Mouse (Mus musculus): ENCODE results near the gene Rab9b. TPM values are rescaled to one million over a fixed set of nuclear protein-coding genes. Genes with fewer than 3 reads are reported as not detected.

Rab9b gene
- polyA plus RNA-seq (2015; fragmentation: Nextera tagmentation; extraction: Ambion mirVana): 23.1 and 24.4 TPM in 2 replicates

DNA sequence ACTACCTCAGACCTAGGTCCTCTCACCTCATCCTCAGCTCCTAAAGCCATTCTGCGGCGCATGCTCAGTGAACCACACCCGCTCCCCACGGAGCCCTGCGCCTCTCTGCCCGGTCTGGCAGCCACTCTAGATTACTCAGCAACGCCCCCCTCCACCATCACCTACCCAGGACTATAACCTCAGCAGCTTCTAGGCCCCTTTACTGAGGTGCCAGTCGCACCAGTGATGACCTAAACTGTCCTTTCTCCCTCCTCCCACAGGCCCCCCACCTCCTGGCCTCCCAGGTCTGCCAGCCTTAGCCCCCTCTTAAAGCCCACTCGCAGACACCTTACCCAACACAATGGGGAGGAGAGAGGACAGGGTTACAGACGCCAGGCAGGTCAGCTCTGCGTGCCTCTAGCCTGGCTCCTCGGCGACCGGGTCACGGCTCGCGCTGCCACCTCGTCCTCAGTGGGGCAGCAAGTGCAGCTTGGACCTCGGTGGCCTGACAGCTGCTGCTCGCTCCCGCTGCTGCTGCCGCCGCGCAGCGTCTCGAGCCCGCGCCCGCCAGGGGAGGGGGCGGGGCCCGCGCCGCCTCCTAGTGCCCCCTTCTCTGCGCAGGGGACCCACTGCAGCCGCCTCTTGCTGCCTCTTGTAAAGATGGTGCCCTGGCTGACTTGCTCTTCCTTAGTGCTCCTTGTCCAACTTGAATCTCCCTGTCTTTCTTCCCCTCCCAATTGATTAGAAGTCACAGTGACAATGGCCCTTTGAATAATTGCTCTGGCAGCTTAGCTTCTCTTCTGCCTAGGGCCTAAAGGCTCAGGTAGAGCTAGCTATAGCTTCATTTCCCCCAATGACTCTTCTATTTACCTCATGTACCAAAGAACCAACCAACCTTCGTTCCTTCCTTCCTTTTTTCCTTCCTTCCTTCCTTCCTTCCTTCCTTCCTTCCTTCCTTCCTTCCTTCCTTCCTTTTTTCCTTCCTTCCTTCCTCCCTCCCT, at the start of gene Rab9b:
Gene Rab9b (minus strand): TSS at position 695 of the 980 bp plus-strand sequence.
- Histone ChIP-seq H3K27ac (peak within 1 kb of the TSS; percentile 86), H3K27me3 (replicated peaks) (no peaks in the 10 kb centered on the region), H3K4me3 (peak within 1 kb of the TSS; percentile 59), H3K9me3 (no peaks in the 10 kb centered on the region), H3K36me3 (replicated peaks) (no peaks in the 10 kb centered on the region), H3K9ac (peak within 1 kb of the TSS; percentile 69), H3K4me1 (no peaks in the 10 kb centered on the region), H3K4me2 (peak within 1 kb of the TSS; percentile 46)
- ATAC-seq (replicated peaks): peak; percentile 97
- 24% methylated on average over 28 of the region's 36 CpGs for WGBS

DNA sequence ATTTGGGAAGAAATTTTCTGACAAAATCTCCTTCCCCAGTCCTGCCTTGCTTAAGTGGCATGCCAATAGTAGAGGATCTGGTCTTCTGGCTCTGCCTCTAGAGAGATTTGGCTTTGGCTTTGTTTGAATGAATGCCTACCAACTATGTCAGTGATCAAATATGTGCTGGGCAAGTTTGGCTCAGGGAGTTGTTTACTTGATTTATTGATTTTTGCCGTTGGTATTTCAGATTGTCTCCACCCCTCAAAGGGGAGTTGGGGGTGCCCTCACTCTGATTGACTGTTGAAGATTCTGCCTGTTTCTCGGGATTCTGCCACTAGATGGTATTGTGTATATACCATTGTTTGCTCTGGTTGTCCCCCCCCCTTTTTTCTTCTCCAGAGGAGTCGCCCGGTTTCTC, 35.8 kb upstream of the Rab9b start:
- no peaks in the 10 kb centered on the region for H3K36me3 ChIP-seq (replicated peaks)
- 62% methylated on average over 4 of the region's 4 CpGs for WGBS
- H3K27me3 ChIP-seq (replicated peaks): no peaks in the 10 kb centered on the region
- H3K9me3 ChIP-seq: no peaks in the 10 kb centered on the region
- ATAC-seq (replicated peaks): no peak
- no peak overlapping the region for H3K9ac ChIP-seq
- no peak overlapping the region for H3K27ac ChIP-seq
- no peaks in the 10 kb centered on the region for H3K4me1 ChIP-seq
- H3K4me2 ChIP-seq: no peak overlapping the region
- no peak overlapping the region for H3K4me3 ChIP-seq

DNA sequence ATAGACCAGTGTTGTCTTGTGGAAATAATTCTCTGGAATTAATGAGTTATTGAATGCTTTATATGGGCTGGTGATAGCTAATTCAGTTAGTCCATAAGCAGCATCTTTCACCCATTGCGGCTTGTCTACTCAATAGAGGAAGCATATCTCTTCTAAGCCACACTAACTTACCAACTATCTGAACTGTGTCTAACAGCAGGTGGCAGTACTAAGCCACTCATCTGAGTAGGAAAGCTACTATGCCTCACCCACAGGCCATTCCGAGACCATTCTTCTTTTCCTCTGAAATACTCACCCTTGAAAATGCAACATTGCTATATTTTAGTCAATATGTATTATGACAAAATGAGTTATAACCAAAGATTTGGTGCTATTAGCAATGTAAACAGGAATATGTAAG, 27.2 kb upstream of the Rab9b start:
- Histone ChIP-seq H3K4me2 (no peak overlapping the region), H3K4me3 (no peak overlapping the region), H3K36me3 (replicated peaks) (no peaks in the 10 kb centered on the region), H3K27ac (no peak overlapping the region), H3K9me3 (no peaks in the 10 kb centered on the region), H3K4me1 (no peaks in the 10 kb centered on the region), H3K9ac (no peak overlapping the region), H3K27me3 (replicated peaks) (no peaks in the 10 kb centered on the region)
- WGBS: 70% methylated on average over 2 of the region's 2 CpGs
- ATAC-seq (replicated peaks): no peak

DNA sequence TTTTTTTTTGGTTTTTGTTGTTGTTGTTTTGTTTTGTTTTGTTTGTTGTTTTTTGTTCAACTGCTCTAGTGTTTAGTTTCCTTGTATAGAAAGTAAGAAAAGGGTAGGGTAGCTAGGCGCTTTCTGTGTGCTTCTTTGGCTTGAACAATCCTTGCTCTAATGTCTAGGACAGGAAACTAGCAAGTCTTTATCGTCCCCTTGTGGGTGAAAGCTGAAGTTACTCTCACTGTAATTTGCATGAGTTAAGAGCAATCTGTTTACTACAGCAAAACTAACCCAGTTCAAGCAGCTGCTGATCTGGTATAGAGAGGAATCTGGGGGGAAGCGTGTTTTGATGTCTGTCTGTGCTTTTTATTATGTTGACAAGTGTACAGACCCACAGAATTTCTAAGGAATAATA, 18.3 kb downstream of the Rab9b start:
- Histone ChIP-seq H3K4me1 (no peaks in the 10 kb centered on the region), H3K27me3 (replicated peaks) (no peaks in the 10 kb centered on the region), H3K4me3 (no peak overlapping the region), H3K27ac (no peak overlapping the region), H3K9ac (no peak overlapping the region), H3K9me3 (no peaks in the 10 kb centered on the region), H3K36me3 (replicated peaks) (no peaks in the 10 kb centered on the region), H3K4me2 (no peak overlapping the region)
- WGBS: 42% methylated on average over 3 of the region's 3 CpGs
- no peak for ATAC-seq (replicated peaks)

DNA sequence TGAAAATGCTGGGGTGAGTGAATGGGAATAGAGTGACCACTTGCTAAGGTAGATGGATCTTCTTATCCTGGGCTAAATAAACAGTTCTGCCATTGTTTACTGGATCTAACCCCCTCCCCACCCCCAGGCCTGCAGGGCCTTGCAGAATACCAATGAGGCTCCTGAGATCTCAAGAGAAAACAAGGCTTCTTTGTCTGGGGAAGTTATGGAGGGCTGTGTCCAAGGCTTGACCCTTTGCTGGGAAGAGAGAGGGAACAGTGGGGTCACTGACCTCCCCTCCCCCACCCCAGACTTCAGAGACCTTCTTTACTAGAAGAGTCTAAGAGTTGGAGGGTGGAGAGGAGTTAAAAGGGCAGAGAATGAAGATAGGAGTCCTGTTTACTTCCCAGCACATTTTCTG, 39.9 kb downstream of the Rab9b start:
- ATAC-seq (replicated peaks): no peak
- H3K9me3 ChIP-seq: no peaks in the 10 kb centered on the region
- H3K9ac ChIP-seq: no peak overlapping the region
- no peak overlapping the region for H3K4me2 ChIP-seq
- no peaks in the 10 kb centered on the region for H3K27me3 ChIP-seq (replicated peaks)
- H3K36me3 ChIP-seq (replicated peaks): no peaks in the 10 kb centered on the region
- no peak overlapping the region for H3K27ac ChIP-seq
- no peaks in the 10 kb centered on the region for H3K4me1 ChIP-seq
- no peak overlapping the region for H3K4me3 ChIP-seq

DNA sequence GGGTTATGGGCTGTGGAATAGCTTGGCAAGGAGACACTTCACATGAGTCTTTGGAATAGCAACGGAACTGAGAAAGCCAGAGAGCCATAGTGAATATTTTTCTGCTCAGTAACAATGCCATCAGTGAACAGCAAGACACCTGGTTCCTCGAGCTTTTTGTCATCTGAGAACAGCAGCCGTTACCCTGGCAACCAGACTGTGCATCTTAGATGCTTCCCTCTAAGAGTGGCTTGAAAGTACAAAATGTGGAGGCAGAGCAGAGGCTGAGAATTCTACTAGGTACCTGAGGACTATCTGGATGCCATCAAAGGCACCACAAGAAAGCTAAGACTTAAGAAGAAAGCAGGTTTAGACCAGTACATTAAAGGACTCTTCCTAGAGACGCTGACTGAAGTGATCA, 43.5 kb downstream of the Rab9b start:
- Histone ChIP-seq H3K4me3 (no peak overlapping the region), H3K9me3 (no peaks in the 10 kb centered on the region), H3K4me1 (no peaks in the 10 kb centered on the region), H3K9ac (no peak overlapping the region), H3K27me3 (replicated peaks) (no peaks in the 10 kb centered on the region), H3K27ac (peak overlapping the region; percentile 65), H3K36me3 (replicated peaks) (no peaks in the 10 kb centered on the region), H3K4me2 (peak overlapping the region; percentile 10; the same call in 1 of the 2 replicates)
- peak; percentile 84 for ATAC-seq (replicated peaks)
- 45% methylated on average over 4 of the region's 4 CpGs for WGBS

DNA sequence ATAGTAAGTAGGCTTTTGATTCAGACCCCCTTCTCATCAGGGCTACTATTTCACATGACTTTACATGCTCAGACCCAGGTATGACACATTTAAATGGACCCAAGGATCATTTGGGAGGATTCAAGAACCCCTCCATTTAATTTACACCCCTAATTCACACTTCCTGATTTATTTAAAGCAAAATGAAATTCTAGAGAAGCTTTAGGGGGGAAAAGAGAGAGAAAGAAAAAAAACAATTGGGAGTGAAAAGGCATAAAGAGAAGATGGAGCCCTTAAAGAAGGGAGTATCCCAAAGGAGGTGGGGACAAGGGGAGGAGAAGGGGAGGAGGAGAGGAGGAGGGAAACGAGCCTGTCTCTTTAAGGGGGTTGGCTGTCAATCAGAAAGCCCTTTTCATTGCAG, 46.2 kb downstream of the Rab9b start, which contains the start of gene Plp1:
Gene Plp1 (plus strand): TSS at position 301 of the 400 bp plus-strand sequence.
- H3K27ac ChIP-seq: no peak within 1 kb of the TSS
- 41% methylated on average over 1 of the region's 1 CpGs for WGBS
- no peak within 1 kb of the TSS for H3K4me3 ChIP-seq
- H3K9ac ChIP-seq: no peak within 1 kb of the TSS
- H3K27me3 ChIP-seq (replicated peaks): no peaks in the 10 kb centered on the region
- no peak for ATAC-seq (replicated peaks)
- no peaks in the 10 kb centered on the region for H3K4me1 ChIP-seq
- H3K9me3 ChIP-seq: no peaks in the 10 kb centered on the region
- no peak within 1 kb of the TSS for H3K4me2 ChIP-seq
- H3K36me3 ChIP-seq (replicated peaks): no peaks in the 10 kb centered on the region

DNA sequence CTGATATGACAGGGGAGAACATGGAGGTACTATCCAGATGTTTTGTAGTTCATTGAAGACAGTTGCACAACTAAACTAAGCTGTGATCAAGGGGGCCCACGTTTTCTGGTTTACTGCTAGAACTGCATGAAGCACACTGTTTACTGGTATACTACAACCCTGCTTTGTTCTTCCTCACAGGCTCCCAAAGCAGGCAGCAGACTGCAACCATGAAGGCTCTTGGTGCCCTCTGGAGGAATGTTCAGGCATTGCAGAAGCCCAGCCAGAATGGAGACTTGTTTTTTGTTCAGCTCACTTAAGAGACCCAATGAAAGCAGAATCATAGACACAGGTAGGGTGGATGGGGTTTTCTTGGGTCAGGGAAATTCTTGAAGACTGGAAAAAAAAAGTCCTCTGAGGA, 48.3 kb downstream of the Rab9b start:
- H3K4me1 ChIP-seq: no peaks in the 10 kb centered on the region
- no peaks in the 10 kb centered on the region for H3K9me3 ChIP-seq
- H3K27ac ChIP-seq: peak overlapping the region; percentile 48; the same call in 1 of the 2 replicates
- no peaks in the 10 kb centered on the region for H3K27me3 ChIP-seq (replicated peaks)
- no peak overlapping the region for H3K4me3 ChIP-seq
- H3K9ac ChIP-seq: no peak overlapping the region
- H3K4me2 ChIP-seq: no peak overlapping the region
- 12% methylated on average over 1 of the region's 1 CpGs for WGBS
- H3K36me3 ChIP-seq (replicated peaks): no peaks in the 10 kb centered on the region
- ATAC-seq (replicated peaks): peak; percentile 87

DNA sequence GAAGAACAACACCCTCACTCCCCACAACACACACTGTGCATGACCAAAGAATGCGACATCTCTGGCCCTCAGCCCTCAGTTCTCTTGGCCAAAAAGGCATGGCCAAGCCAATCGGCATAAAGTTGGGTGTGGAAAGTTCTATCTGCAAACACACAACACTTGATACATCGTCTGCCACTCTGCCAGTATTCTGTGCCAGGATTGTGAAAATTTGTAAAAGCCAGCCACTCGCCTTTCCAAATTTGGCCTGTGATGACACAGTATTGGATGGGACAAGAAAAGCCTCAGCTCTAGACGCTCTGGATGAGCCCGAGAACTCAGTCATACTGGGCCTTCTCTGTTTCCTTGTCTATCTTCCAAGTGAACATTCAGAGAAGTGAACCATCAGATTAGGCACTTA, 48.8 kb downstream of the Rab9b start:
- Histone ChIP-seq H3K27me3 (replicated peaks) (no peaks in the 10 kb centered on the region), H3K36me3 (replicated peaks) (no peaks in the 10 kb centered on the region), H3K9ac (no peak overlapping the region), H3K9me3 (no peaks in the 10 kb centered on the region), H3K4me2 (no peak overlapping the region), H3K4me3 (no peak overlapping the region), H3K27ac (0 out of 2 replicates have a peak overlapping the region, but pooled peaks have one; percentile 48), H3K4me1 (no peaks in the 10 kb centered on the region)
- 87% methylated on average over 6 of the region's 6 CpGs for WGBS
- ATAC-seq (replicated peaks): 0 out of 2 replicates have a peak, but pooled peaks have one; percentile 42

Other genes starting within 250 kb of the Rab9b start
- gene Tceal1, start 160.8 kb downstream of the Rab9b start, polyA plus RNA-seq (2015; fragmentation: Nextera tagmentation; extraction: Ambion mirVana): 21.3 and 22.1 TPM in 2 replicates
- gene Morf4l2, start 125.1 kb downstream of the Rab9b start, polyA plus RNA-seq (2015; fragmentation: Nextera tagmentation; extraction: Ambion mirVana): 558 and 567 TPM in 2 replicates
- 0.11 TPM in 1 of 2 replicates, not detected in the other for gene Glra4, start 88.6 kb downstream of the Rab9b start, polyA plus RNA-seq (2015; fragmentation: Nextera tagmentation; extraction: Ambion mirVana)
- gene Plp1, start 46.1 kb downstream of the Rab9b start, polyA plus RNA-seq (2015; fragmentation: Nextera tagmentation; extraction: Ambion mirVana): 10.0 and 11.4 TPM in 2 replicates
- not detected in 2 replicates for gene H2bfm, start 58.6 kb upstream of the Rab9b start, polyA plus RNA-seq (2015; fragmentation: Nextera tagmentation; extraction: Ambion mirVana)
- gene Tmsb15b2, start 106.7 kb upstream of the Rab9b start, polyA plus RNA-seq (2015; fragmentation: Nextera tagmentation; extraction: Ambion mirVana): 70.9 and 74.1 TPM in 2 replicates
- 7.0 and 8.3 TPM in 2 replicates for gene Tmsb15l, start 108.1 kb upstream of the Rab9b start, polyA plus RNA-seq (2015; fragmentation: Nextera tagmentation; extraction: Ambion mirVana)
- gene Tmsb15b1, start 108.1 kb upstream of the Rab9b start, polyA plus RNA-seq (2015; fragmentation: Nextera tagmentation; extraction: Ambion mirVana): 30.8 and 31.9 TPM in 2 replicates
- gene Zcchc18, start 124.4 kb upstream of the Rab9b start, polyA plus RNA-seq (2015; fragmentation: Nextera tagmentation; extraction: Ambion mirVana): 413 and 428 TPM in 2 replicates
- gene Slc25a53, start 169.5 kb upstream of the Rab9b start, polyA plus RNA-seq (2015; fragmentation: Nextera tagmentation; extraction: Ambion mirVana): 14.3 and 15.2 TPM in 2 replicates
- gene Fam199x, start 180.8 kb upstream of the Rab9b start, polyA plus RNA-seq (2015; fragmentation: Nextera tagmentation; extraction: Ambion mirVana): 8.5 and 9.4 TPM in 2 replicates

Measured in midbrain, embryonic 15.5 days (tissue).